Mouse (Mus musculus) frontal cortex, adult (tissue): ENCODE measurements around the gene Celf2.
"Not testable (repeated sequence)": the region's sequence is repeated elsewhere in the genome, so short reads cannot be mapped to it uniquely, and the experiment has no call there.

Experiments
- ATAC-seq: cut with Nextera tagmentation; 2 replicates; pipeline ENCODE4 v1.9.2; 2017; ENCODE audit warnings: mild to moderate bottlenecking, moderate library complexity, mixed read lengths; ENCODE audit not compliant: low TSS enrichment

The Celf2 gene

DNA sequence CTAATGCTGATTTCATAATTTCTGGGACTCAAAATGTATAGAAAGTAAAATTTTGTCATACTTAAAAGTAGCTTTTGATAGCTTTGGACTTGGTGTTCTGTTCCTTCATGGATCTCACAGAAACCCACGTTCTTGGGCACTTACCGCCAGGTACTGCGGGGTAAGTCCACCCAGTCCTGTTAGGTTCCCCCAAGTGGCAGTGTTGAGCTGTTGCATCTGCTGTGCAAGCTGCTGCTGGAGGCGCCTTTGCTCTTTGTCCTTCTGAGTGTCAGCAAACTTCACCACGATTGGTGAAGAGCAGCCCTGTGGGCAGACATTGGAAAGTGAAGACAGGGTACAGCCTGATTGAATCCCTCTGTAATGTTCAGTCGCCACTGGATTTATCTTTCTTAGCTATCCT is 905.5 kb downstream of the Celf2 start:
- no peak for ATAC-seq

DNA sequence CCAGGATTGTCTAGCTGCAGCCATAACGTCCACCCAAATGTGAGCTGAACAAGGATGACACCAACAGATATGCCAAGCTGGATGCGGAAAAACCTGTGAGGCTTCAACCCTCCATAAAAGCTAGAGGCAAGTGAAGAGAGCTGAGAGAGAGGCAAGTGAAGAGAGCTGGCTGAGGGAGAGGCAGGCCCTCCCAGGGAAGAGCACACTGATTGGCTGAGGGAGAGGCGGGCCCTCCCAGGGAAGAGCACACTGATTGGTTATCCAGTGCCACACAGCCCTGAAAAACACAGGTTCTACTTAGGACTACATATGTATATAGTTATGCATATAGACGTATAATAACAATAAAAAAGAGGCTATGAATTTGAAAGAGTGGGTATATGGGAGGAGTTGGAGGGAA is 907.2 kb downstream of the Celf2 start:
- peak; percentile 48; the same call in 1 of the 2 replicates for ATAC-seq

DNA sequence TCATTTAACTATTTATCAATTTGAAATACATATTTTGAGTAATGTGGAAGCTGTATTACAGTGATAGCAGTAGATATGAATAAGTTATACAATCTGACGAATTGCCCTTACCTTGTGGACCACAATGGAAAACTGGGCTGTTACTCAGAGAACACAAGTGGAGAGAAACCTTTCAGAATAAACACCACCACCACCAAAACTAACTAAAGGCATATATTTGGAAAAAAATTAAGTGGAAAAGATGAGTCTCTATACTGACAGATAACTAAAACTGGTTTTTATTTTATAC is 910.5 kb downstream of the Celf2 start:
- ATAC-seq = no peak

DNA sequence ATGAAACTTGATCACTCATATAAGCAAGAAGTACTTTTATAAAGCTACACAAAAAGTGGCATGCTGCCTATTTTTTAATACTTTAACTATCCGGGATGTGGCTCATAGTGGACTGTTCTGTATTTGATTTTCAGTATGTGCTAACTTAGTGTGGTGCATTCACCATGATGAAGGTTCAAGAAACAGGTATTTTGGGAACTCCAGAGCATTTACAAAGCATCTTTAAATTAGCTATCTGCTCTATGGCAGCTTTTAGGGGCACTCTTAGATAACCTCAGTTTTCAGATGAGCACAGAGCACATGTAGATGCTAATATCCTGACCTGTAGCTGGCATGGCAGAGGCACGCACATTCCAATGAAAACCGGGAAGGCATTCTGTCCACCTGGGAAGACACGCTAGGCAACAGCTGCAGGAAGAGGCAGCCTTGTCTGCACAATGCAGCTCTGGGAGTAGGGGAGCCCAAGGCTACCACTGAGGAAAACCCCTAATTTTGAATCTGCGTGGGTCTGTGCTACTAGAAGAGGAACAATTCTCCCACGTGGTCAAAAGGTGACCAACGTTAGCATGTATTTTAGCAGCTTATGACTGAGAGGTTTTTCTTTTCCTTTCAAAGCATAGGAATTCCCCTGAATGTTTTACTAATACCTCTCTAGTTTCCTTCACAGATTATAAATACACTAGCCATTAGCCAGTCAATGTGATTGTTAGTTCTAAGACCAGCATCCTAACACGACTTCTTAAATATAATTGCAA is 911.1 kb downstream of the Celf2 start:
- no peak for ATAC-seq

DNA sequence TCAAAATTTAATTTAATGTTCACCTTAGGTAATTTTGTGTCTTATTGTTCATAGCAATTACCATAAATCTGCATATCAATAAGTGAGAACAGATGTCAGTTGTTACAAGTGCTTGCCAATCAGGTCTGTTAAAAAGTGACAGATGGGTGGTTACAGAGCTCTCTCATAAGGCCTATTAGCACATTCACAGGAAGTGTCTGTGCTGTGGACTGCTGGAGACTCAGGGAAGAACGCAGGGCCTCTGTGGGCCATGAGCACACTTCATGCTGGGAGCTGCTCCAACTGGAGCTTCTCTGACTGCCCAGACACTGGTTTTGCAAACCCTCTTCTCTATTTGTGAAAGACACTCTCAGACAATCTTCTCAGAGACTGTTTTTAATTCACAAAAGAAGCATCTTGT is 914.6 kb downstream of the Celf2 start:
- no peak for ATAC-seq

DNA sequence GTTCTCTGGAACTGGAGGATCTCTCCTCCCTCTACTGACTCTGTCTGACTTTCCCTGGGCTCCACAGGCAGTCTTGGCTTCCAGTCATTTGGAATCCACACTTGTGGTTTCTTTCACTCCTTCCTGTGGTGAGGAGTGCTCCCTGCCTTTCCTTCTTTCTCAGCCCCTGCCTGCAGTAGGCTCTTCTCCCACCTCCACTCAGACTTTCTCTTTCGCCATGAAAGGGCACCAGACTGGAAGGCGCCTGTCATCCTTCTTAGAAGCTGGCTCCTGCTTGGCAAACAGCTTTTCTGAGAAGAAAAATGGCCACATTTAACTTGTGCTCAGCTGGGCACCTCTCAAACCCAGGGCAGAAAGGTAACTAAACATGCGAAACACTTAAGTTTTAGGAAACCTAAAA is 915.2 kb downstream of the Celf2 start:
- peak; percentile 48 for ATAC-seq

DNA sequence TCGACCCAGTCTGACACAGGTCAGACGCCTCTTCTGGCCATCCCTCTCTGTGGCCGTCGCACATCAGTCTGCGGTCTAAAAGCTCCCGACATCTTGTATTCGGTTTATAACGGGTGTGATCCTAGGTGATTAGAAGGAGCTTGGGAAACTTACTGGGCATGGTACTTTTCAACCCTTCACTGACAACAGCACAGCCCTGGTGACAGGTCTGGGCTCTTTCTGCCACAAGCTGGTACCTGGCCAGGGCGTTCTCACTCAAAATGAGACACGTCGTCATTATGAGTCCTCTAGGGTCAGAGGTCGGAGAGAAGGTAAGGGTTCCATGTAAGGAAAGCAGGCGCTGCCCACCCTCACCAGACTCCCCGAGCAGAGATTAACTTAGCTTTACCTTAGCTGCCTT is 915.6 kb downstream of the Celf2 start:
- ATAC-seq = no peak

DNA sequence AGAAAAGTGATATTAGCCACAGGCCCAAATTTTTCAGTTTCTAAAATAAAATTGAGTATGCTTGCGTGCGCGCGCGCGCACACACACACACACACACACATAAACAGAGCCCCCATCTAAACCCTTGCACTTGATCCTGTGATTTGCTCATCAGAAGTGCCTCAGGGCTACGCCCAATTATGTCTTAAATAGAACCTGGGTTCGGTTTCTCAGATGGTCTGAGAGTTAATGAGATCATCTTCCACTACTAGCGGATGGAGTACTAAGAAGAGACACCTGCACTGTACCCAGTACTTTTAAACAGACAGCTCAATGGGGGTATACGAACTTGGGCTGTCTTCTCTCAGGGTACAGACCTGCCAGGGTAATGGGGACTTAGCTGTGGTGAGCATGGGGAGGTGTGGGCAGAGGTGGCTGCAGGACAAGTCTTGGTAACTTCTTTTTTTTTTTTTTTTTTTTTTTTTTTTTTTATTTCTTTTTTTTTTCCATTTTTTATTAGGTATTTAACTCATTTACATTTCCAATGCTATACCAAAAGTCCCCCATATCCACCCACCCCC is 923.2 kb downstream of the Celf2 start:
- no peak for ATAC-seq

DNA sequence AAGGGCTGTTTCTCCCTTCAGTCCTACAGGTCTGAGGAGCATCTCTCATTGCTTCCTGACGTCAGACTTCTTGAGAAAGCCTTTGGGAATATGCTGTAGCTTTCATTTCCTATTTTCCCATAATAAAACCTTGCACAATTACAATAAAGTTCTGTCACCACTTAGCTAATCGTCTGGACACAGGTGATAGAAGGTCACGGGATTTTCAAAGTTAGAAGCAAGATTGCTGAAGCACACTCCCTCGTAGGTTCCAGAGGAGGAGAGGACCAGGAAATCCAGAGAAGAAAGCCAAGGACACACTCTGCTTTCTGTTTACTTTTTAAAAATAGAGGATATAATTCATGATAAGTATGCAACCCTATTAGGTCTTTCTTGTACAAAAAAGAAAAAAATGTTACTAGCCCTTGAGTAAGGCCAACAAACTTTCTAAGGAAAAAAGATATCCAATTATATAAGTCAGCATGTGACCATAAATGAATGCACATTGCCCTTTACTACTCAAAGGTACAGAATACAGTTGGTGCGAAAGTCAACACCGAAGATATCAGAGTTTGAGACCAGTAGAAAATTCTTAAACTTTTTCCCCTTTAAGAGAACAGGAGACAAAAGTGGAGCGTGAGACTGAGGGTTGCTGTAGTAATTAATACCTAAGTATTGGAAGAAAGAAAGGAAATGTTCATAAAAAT is 924.2 kb downstream of the Celf2 start:
- ATAC-seq = no peak

DNA sequence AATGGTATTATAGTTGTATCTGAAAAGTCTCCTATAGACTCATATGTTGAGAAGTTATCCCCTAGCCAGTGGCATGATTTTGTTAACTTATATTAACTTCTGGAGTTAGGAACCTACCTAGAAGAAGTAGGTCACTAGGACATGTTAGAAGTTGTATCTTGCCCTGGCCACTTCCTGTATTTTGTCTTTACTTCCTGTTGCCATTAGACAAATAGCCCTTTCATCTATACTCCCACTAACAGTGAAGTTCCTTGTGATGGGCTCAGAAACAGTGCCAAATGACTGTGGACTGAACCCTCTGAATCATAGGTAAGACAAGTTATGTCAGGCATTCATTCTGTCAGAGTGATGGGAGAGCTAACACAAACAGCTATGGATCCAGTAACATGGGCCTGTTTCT is 926.7 kb downstream of the Celf2 start:
- no peak for ATAC-seq

DNA sequence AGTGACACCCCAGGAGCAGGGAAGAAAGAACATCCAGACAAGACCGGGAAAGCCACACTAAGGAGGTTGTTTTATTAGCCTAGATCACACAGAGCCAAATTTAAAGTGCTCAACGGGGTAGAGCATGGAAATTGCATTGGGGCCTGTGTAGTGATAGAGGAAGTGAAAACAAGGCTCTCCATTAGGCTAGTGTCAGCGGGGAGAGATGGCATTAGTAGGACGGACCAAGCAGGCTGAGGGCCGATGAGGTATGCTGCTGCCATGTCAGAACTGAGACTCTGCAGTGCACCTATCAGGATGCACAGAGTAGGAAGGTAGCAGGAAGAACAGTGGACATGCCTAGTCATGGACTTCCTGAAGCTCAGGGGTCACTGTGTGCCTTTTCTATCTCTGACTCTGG is 929.3 kb downstream of the Celf2 start:
- 0 out of 2 replicates have a peak, but pooled peaks have one; percentile 9 for ATAC-seq

DNA sequence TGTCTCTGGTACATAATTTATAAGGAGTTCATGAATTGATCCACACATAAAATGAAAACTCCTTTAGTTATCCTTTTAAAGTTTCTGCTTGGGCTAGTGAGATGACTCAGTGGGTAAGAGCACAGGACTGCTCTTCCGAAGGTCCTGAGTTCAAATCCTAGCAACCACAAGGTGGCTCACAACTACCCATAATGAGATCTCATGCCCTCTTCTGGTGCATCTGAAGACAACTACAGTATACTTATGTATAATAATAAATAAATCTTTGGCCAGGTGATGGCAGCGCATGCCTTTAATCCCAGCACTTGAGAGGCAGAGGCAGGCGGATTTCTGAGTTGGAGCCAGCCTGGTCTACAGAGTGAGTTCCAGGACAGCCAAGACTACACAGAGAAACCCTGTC is 934.0 kb downstream of the Celf2 start:
- not testable (repeated sequence) for ATAC-seq

DNA sequence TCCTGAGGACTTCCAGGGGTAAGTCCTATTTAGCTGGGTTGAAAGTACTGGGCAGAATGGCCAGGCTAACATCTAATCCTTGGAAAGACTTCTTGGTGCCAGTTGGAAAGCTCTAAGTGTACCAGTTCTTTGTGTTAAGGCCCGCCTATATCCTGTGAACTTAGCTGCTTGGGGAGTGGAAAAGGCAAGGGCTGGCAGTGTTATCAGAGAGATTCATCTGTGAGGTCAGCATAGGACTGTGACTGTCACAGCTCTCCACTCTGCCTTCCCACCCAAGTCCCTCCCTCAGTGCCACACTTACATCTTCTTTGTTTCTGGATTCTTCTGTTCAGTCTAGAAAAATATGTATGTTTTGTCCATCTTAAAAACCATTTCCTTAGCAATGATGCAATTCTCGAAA is 935.7 kb downstream of the Celf2 start:
- no peak for ATAC-seq

DNA sequence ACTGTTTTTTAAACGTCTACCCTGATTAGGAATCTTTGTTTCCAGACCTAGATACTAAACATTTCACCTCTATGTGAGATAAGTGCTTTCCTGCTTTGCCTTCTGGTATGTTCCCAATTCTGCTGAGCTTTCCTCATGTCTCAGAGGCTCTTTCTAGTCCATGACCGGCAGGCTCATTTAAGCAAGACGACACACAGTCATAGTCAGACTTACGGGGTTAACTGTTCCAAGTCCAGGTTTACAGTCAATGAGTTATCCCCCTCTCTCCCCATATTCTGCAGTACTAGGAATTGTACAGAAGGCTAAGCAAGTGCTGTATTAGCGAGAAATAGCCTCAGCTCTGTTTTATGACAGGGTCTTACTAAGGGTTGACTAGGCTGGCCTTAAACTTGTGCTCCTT is 936.4 kb downstream of the Celf2 start:
- ATAC-seq = no peak

DNA sequence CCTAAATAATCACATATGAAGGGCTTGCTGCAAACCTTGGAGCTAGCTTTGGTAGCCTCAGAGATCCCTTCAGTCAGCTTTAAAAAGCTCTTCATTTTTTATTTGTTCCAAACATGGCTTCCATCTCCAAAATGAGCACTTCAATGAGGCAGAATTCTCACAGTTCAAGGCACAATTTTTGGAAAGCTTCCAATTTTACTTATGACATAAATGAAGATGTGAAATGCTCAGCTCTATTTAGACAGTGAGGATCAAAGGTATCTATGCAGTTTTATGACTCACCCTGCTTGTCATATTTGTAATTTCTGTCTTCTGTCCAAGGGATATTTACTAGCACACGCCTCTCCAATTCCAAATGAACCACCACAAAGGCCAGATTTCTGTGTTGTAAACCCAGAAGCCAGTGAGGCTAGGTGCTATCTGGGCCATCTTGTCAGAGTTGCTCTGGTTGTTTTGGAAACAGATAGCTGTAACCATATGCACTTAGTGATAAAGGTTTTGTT is 940.3 kb downstream of the Celf2 start:
- peak; percentile 21; the same call in 1 of the 2 replicates for ATAC-seq

DNA sequence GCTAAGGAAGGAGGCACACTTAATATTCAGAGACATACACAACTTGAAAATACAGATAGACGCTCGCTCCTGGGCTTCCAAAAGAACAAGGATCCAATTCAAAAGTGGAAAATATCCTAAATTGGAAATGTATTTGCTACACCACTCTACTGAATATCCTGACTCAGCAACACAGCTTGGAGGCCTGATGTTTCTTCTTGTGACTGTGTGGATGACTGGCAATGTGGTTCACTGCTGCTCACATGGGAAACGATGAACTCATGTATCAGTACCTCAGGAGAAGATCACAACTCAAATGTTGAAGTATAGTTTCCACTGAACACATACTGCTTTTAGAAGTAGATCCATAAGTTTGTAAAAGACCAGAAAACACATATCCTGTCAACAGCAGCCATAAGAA is 944.2 kb downstream of the Celf2 start:
- ATAC-seq = no peak

DNA sequence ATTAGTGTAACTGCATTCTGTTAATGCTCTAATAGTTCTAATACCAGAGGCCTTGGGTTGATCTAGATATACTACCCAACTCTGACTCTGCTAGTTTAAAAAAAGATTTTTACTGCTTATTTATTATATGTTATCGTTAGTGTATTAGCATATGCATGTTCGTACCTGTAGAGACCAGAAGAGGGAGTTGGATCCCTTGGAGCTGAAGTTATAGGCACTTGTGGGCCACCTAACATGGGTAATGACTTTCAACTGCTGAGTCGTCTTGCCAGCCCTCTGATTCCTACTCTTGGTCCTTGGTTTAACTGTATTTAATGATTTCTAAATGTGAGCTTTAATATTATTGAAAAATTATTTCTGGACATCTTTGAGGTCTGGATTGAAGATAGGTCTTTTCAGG is 948.0 kb downstream of the Celf2 start:
- ATAC-seq = no peak

DNA sequence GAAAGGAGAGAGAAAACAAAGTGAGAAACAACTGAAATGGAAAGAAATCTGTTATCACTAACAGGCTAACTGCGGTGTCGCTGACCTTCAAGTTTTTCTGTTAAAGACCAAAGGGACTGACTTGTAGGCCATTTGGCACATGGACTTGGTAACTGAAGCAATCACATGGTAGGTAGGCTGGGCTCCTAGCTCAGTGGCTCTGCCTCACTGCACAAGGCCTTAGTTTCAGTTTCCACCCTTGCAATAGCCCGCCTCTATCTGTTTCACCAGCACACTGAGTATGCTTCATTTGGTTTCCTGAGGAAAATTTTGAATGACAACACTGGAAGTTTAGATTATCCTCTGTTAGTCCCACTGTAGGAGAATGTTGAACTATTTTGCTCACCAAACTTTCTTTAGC is 948.6 kb downstream of the Celf2 start:
- no peak for ATAC-seq

DNA sequence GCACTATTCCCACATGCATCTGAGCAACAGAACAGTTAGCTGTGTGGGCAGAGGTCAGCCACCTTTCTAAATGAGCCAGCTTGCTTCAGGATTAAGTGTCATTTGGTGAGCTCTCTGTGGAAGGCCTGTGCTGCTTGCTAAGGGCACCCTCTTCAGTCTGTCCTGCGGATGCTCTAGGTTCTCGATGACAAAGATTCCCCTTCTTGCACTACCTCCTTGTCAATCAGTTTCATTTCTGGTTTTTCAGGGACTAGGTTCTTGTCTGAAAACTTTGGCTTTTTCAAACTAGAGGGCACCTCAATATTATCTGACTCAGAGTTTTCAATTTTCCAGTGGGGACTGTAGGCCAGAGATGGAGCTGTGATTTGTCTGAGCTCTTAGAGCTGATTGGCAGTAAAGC is 949.8 kb downstream of the Celf2 start:
- no peak for ATAC-seq

DNA sequence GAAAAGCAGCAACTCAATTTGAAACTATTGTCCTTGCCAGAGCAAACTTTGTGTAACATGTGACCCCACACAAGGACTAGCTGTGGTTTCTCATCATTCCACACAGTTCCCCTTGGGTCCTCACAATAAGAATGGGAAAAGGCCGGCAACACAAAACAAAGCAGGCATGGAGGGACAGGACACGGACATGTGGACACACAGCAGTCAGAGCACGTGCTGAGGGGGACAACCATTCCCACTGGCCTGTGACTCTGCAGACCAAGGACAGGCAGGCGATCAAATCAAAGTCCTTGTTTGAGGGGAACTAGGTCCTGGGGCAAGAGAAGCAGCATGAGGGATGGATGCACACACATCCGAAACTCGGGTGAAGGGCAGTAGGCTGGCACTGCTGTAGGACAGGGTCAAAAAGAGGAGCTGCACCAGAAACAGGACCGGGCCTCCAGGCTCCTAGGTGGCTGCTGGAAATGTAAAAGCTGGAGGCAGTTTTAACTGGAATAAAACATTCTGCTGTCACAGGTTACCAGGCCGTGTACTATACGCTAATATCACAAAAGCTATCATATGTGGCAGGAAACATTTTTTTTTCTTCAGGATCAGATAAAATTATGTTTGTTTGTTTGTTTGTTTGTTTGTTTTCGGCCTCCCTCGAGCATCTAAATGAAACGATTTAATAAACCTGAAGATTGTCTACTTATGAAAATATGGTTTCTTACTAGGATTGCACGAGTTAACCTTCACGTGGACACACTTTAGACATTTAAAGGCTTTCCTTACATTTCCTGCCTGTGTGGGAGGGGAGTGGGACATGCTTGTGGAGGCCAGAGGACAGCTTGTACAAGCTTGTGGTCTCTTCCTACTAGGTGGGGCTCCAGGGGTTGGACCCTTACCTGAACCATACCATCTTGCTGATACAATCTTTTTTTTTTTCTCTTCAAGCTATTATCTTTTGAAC is 950.8 kb downstream of the Celf2 start:
- no peak for ATAC-seq

DNA sequence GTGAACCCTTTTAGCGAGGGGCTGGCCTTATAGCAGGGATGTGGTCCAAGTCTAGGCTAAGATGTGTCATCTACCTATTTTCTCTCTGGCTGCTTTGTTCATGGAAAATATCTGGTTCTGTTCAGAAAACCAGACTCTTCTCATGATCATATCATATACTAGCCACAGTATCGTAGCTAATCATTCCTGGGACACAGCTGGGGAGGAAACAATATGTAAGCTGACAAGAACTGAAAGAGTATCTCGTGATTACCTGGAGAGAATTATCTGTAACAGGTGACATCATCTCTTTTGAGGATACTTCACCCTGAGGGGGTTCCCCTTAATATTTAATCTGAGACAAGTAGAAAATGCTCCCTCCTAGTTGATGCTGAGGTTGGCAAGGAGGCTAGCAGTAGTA is 951.6 kb downstream of the Celf2 start:
- no peak for ATAC-seq

DNA sequence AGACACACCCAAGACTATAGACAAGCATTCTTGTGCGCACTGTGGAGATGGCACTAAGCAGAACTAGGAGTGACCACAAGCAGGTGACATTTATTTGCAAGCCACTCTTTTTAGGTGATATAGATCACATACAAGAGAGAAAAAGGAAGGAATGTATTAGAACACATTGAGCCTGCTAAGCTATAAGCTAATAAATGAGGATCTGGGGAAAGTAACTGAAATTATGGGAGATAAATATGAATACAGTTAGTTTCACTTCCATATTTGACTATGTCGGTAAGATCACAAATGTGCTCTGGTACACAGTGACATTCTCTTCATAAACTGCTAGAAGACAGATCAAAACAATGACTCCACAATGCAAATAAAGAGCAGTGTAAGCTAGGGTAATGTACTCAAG is 952.5 kb downstream of the Celf2 start:
- no peak for ATAC-seq
